Mouse (Mus musculus): ENCODE measurements around the gene Fut11. TPM values are rescaled to one million over a fixed set of nuclear protein-coding genes. Genes with fewer than 3 reads are reported as not detected.

Fut11 gene
- polyA plus RNA-seq, 1 experiment from 2014 or later = 19.0 TPM

DNA sequence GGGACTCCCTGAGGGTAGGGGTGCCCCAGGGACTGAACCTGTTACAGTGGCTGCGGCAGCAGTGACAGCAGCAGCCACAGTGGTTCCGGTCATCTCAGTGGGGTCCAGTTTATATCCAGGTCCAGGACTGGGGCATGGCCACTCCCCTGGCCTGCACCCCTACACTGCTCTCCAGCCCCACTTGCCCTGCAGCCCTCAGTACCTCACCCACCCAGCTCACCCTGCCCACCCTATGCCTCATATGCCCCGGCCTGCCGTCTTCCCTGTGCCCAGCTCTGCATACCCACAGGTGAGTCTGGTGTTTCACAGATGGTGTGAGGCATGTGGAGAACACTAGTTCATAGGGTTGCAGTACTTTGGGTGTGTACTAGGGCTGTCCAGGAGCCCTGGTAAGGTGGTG is 26.6 kb downstream of the Fut11 start:
- 66% methylated on average over 4 of the region's 4 CpGs for WGBS

DNA sequence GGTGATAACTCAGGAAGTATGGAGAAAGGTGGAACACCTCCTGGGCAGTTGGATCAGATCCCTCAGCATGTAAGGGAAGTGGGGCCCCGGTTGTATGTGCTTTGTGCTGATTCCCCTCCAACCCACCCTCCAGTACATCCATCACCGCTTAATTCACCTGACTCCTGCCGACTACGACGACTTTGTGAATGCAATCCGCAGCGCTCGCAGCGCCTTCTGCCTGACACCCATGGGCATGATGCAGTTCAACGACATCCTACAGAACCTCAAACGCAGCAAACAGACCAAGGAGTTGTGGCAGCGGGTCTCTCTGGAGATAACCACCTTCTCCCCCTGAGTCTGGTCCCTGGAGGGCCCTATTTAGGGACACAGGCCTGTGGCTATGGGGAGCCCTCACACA is 28.2 kb downstream of the Fut11 start:
- Histone ChIP-seq H3K27ac (no peak overlapping the region), H3K9me3 (replicated peaks) (no peaks in the 10 kb centered on the region), H3K27me3 (no peaks in the 10 kb centered on the region), H3K4me3 (no peak overlapping the region), H3K36me3 (peaks cover 83% of the 10 kb centered on the region), H3K4me1 (replicated peaks) (peaks cover 12% of the 10 kb centered on the region), H3K9ac (no peak overlapping the region), H3K4me2 (no peak overlapping the region)
- no peak for ATAC-seq (replicated peaks; ENCODE audit: insufficient number of reproducible peaks, insufficient read depth, low FRiP score, low read depth)
- 88% methylated on average over 12 of the region's 12 CpGs for WGBS

More for the DNA sequence above, 26.6 kb downstream of the Fut11 start:
- ATAC-seq (replicated peaks; ENCODE audit: insufficient number of reproducible peaks, insufficient read depth, low FRiP score, low read depth) = no peak
- peaks cover 87% of the 10 kb centered on the region for H3K36me3 ChIP-seq
- H3K4me1 ChIP-seq (replicated peaks) = peaks cover 12% of the 10 kb centered on the region
- no peak overlapping the region for H3K27ac ChIP-seq
- no peak overlapping the region for H3K4me2 ChIP-seq
- no peaks in the 10 kb centered on the region for H3K27me3 ChIP-seq
- H3K9me3 ChIP-seq (replicated peaks) = no peaks in the 10 kb centered on the region
- no peak overlapping the region for H3K9ac ChIP-seq
- H3K4me3 ChIP-seq = no peak overlapping the region

DNA sequence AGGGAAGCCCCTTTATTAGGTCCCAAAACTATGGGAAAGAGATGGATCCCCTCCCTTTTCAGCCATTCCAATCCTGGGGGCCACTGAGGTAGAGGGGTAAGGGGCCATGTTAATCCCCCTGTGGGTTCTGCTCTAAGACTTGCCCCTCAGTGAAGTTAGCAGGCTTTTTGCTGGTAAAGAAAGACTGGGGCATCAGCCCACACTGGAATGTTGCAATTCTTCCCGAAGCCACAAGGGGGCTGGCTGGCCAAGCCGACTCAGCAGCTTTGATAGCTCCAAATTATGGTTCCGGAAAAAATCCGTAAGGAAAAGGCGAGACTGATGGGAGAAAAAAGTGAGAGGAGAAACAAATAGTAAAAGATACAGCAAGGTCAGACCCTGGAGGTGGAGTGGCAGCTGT is 29.3 kb downstream of the Fut11 start:
- 21% methylated on average over 5 of the region's 5 CpGs for WGBS
- ATAC-seq (replicated peaks; ENCODE audit: insufficient number of reproducible peaks, insufficient read depth, low FRiP score, low read depth) = no peak
- no peaks in the 10 kb centered on the region for H3K9me3 ChIP-seq (replicated peaks)
- H3K4me2 ChIP-seq = no peak overlapping the region
- H3K4me3 ChIP-seq = no peak overlapping the region
- no peak overlapping the region for H3K9ac ChIP-seq
- H3K27ac ChIP-seq = no peak overlapping the region
- H3K4me1 ChIP-seq (replicated peaks) = peaks cover 12% of the 10 kb centered on the region
- H3K27me3 ChIP-seq = no peaks in the 10 kb centered on the region
- H3K36me3 ChIP-seq = peaks cover 84% of the 10 kb centered on the region

DNA sequence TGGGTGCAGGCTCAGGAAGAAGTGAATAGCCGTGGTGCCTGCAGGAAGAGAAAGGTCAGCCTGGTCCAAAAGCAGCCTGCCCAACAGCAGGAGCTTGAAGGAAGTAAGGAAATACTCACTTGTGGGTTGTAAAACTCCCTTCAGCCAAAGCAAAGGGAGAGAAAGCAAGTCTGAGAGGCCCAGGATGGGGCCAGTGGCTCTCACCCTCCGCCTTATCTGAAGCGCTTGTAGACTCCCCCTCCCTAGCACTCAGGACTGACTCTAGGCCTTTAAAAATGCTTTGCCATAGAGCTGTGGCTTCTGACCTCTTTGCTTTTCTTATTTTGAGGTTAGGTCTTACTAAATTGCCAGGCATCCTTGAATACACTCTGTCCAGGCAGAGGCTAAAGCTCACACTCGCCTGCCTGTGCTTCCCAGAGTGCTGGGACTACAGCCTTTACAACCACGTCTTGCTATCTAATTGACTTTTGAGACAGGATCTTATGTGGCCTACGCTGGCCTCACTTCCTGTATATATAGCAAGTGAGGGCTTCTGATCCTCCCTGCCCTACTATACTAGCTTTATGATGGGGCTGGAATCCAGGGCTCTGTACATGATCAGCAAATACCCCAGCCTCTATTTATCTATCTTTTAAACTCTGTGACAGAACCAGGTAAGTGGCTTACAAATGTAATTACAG is 31.0 kb downstream of the Fut11 start:
- H3K36me3 ChIP-seq = peaks cover 80% of the 10 kb centered on the region
- H3K9me3 ChIP-seq (replicated peaks) = no peaks in the 10 kb centered on the region
- peak overlapping the region; percentile 62 for H3K27ac ChIP-seq
- H3K4me2 ChIP-seq = 0 out of 2 replicates have a peak overlapping the region, but pooled peaks have one; percentile 6
- no peak overlapping the region for H3K4me3 ChIP-seq
- no peak overlapping the region for H3K9ac ChIP-seq
- WGBS = 31% methylated on average over 6 of the region's 6 CpGs
- peaks cover 12% of the 10 kb centered on the region for H3K4me1 ChIP-seq (replicated peaks)
- no peak for ATAC-seq (replicated peaks; ENCODE audit: insufficient number of reproducible peaks, insufficient read depth, low FRiP score, low read depth)
- H3K27me3 ChIP-seq = no peaks in the 10 kb centered on the region

DNA sequence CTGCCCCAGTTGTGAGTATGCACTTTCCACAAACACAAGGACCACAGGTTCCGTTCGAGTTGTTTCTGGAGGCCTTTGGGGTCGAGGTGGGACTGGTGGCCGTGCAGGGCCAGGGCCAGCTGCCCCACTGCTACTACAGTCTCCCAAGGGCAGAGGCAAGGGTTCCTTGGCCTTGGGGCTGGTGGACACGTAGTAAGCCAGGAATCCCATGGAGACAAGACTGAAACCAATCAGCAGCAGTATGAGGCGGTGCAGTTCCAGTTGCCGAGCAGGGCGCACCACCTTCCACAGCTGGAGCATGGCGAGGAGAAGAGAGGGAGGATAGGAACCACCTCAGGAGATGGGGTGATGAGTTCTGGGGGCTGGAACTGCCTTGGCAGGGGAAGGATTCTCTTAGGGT is 35.1 kb downstream of the Fut11 start:
- no peak for ATAC-seq (replicated peaks; ENCODE audit: insufficient number of reproducible peaks, insufficient read depth, low FRiP score, low read depth)
- Histone ChIP-seq H3K27me3 (no peaks in the 10 kb centered on the region), H3K9ac (no peak overlapping the region), H3K36me3 (peaks cover 40% of the 10 kb centered on the region), H3K4me3 (no peak overlapping the region), H3K27ac (no peak overlapping the region), H3K4me1 (replicated peaks) (peaks cover 24% of the 10 kb centered on the region), H3K4me2 (no peak overlapping the region), H3K9me3 (replicated peaks) (no peaks in the 10 kb centered on the region)
- 84% methylated on average over 9 of the region's 9 CpGs for WGBS

DNA sequence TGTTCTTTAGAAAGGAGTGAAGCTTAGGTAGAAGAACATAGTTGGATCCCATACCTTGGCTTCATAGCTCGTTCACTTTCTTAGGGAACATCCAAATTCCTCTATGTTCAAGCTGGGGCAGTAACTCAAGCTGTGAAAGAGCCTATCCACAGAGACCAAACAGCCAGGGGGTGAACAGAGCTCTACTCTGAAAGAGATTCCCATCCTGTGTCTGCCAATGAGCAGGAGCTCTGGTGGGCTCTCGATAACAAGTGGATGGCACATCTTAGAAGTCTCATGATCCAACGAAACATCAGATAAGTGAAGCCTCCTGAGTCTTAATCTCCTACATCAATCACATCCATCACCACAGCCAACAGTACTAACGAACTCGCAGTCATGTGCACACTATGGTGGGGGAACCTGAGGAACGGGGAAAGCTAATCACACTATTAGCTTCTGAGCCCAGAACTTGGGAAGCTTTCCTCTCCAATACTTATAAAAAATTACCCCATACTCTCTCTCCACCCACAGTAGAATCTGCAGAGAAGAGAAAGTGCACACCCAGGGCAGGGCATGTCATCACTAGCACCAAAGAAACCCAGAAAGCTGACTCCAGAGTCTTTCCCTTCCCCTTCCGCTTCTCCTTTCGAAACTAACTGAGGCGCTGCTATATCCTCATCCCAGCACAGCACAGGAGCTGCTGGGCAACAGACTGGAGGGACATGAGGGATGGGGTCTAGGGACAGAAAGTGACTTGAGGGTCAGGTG is 36.3 kb downstream of the Fut11 start:
- Histone ChIP-seq H3K27ac (no peak overlapping the region), H3K4me2 (no peak overlapping the region), H3K4me1 (replicated peaks) (peaks cover 25% of the 10 kb centered on the region), H3K4me3 (no peak overlapping the region), H3K36me3 (peaks cover 41% of the 10 kb centered on the region), H3K27me3 (no peaks in the 10 kb centered on the region), H3K9ac (no peak overlapping the region), H3K9me3 (replicated peaks) (no peaks in the 10 kb centered on the region)
- WGBS = 79% methylated on average over 9 of the region's 9 CpGs
- ATAC-seq (replicated peaks; ENCODE audit: insufficient number of reproducible peaks, insufficient read depth, low FRiP score, low read depth) = no peak

DNA sequence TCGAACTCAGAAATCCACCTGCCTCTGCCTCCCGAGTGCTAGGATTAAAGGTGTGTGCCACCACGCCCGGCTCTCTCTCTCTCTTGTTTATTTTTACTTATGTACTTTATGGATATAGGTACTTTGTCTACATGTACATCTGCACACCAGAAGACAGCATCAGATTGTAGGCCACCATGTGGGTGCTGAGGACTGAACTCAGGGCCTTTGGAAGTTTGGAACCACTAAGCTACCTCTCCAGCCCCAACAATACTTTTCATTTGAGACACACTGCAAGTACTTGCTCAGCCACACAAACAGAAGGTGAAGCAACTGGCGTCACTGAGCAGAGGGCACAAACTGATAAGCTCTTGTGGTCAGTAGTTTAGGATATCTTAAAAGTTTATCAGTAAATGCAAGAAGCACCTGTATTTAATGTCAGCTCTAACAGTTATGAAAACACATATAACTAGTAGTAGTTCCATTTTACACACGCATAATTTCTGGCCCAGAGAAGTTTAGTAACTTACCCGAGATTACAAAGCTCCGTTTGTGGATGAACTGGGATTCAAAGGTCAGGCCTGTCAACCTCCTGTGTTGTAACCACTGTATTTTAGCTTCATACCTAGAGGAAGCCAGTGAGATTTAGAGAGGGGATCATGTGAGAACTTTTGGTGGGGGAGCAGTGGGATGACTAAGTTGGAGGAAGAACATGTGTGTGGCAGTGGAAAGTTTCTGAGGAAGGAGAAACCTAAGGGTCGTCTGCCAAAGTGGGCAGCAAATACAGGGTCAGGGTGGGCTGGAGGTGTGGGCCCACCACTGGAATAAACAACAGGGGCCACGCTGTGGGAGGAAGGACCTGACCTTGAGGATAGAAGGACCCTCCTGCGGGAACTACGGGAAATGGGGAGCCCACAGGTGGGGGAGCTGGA is 38.5 kb downstream of the Fut11 start:
- Histone ChIP-seq H3K9me3 (replicated peaks) (no peaks in the 10 kb centered on the region), H3K4me3 (peak overlapping the region; percentile 73), H3K27me3 (no peaks in the 10 kb centered on the region), H3K9ac (peak overlapping the region; percentile 82), H3K4me2 (peak overlapping the region; percentile 85), H3K27ac (peak overlapping the region; percentile 93), H3K4me1 (replicated peaks) (peaks cover 41% of the 10 kb centered on the region), H3K36me3 (peaks cover 41% of the 10 kb centered on the region)
- WGBS = 40% methylated on average over 12 of the region's 12 CpGs
- ATAC-seq (replicated peaks; ENCODE audit: insufficient number of reproducible peaks, insufficient read depth, low FRiP score, low read depth) = no peak

DNA sequence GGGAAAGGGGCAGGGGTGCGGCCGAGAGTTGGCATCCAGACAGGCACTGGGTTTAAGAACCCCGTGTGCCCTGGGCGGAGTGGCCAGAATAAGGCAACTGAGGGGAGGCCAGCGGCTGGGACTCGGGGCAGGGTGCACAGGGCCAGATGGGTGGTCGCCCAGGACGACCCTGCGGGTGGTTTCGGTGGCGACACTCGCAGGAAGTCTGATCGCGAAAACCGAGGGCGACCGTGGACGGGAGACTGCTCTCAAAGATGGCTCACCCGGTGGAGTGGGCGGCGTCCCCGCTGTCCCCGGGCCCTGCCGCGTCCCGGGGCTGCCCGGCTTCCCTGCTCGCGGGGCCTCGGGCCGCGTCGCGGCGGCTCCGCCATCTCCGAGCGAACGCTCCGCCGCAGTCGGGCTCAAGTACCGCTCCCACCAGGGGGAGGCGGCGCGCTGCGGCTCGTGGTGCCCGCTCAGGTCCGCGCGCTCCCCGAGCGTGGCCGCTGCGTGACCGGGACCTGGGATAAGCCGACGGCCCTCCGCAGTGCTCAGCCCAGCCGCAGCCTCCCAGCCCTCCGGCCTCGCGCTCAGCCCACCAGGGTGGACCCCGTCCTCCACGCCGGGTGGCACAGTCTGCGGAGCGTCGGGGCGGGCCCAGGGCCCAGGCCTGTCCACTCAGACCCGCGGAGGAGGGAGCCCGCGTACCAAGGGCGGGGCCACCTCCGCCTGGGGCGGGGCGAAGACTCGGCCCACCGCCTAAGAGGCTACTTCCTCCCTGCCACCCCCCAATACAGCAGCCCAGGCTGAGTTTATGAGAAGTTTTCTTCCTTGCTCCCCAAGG is 39.4 kb downstream of the Fut11 start, which contains the start of gene Ndst2:
Gene Ndst2 (minus strand): TSS at position 611 of the 823 bp plus-strand sequence.
- Histone ChIP-seq H3K4me2 (peak within 1 kb of the TSS; percentile 85), H3K9me3 (replicated peaks) (no peaks in the 10 kb centered on the region), H3K27me3 (no peaks in the 10 kb centered on the region), H3K4me1 (replicated peaks) (peaks cover 41% of the 10 kb centered on the region), H3K27ac (peak within 1 kb of the TSS; percentile 93), H3K36me3 (peaks cover 41% of the 10 kb centered on the region), H3K4me3 (peak within 1 kb of the TSS; percentile 73), H3K9ac (peak within 1 kb of the TSS; percentile 82)
- under 1% methylated on average over 76 of the region's 81 CpGs for WGBS
- peak; percentile 97 for ATAC-seq (replicated peaks; ENCODE audit: insufficient number of reproducible peaks, insufficient read depth, low FRiP score, low read depth)

DNA sequence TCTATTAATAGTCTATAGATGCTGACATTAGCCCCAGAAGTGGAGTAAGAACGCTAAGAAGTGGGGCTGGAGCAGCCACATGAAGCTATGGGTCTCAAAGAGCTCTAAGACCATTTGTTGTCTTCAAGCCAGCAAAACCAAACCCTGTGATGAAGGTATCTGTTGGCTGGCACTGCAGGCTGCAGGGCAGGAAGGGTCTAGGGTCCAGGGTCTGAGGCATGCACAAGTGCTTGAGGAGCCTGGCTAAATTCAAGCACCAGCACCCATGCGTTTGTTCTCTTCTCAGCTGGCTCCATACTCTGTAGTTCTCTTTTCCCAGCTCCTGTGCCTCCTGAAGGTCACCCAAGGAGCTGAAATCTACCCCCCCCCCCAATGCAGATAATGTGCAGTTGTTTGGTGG is 40.3 kb downstream of the Fut11 start:
- Histone ChIP-seq H3K4me1 (replicated peaks) (peaks cover 41% of the 10 kb centered on the region), H3K9ac (0 out of 2 replicates have a peak overlapping the region, but pooled peaks have one; percentile 33), H3K36me3 (peaks cover 40% of the 10 kb centered on the region), H3K27me3 (no peaks in the 10 kb centered on the region), H3K4me3 (no peak overlapping the region), H3K9me3 (replicated peaks) (no peaks in the 10 kb centered on the region), H3K27ac (peak overlapping the region; percentile 93), H3K4me2 (peak overlapping the region; percentile 85; the same call in 1 of the 2 replicates)
- no peak for ATAC-seq (replicated peaks; ENCODE audit: insufficient number of reproducible peaks, insufficient read depth, low FRiP score, low read depth)
- WGBS = 53% methylated on average over 2 of the region's 2 CpGs

DNA sequence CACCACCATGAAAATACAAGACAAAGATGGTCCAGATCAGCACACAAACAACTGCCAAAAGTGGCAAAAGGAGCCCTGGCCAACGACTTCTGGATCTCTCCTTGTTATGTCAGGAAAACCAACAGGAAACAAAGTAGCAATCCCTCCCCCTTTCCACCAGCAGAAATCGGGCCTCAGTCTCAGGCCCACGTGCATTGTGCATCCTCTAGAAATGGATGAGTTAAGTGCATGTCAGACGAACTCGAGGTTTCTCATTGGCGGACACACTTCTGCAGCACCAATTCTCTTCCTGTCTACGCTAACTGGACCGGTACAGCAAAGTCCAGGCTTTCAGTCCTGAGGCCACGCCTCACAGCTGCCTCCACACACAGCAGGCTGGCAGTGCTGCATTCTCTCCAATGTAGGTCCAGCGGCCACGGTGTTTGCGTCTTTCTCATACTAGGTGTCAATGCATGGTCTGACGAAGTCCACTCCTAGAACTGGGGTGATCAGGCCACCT is 41.2 kb downstream of the Fut11 start:
- Histone ChIP-seq H3K4me3 (no peak overlapping the region), H3K36me3 (peaks cover 43% of the 10 kb centered on the region), H3K9me3 (replicated peaks) (no peaks in the 10 kb centered on the region), H3K27ac (peak overlapping the region; percentile 93), H3K4me1 (replicated peaks) (peaks cover 41% of the 10 kb centered on the region), H3K4me2 (no peak overlapping the region), H3K27me3 (no peaks in the 10 kb centered on the region), H3K9ac (no peak overlapping the region)
- no peak for ATAC-seq (replicated peaks; ENCODE audit: insufficient number of reproducible peaks, insufficient read depth, low FRiP score, low read depth)
- 75% methylated on average over 13 of the region's 13 CpGs for WGBS
